Mouse (Mus musculus) stomach, embryonic 16.5 days (tissue): ENCODE data around the gene Gck. TPM values are rescaled to one million over a fixed set of nuclear protein-coding genes. Genes with fewer than 3 reads are reported as not detected.

Experiments used
- ATAC-seq: fragments of 200-750 bp; cut with Nextera tagmentation; 2 replicates; pipeline ENCODE4 v1.8.0; 2017; ENCODE audit warnings: moderate number of reproducible peaks, moderate TSS enrichment; ENCODE audit not compliant: insufficient read depth, low FRiP score
- H3K27ac ChIP-seq: fragments of 300-500 bp; sonication (generic); 2 replicates; pipeline ENCODE4 v1.5.1; 2014; ENCODE audit warnings: low read length
- H3K27me3 ChIP-seq: fragments of 300-500 bp; sonication (generic); 2 replicates; pipeline ENCODE4 v1.6.1; 2014; ENCODE audit warnings: low read length, control low read depth, mixed read lengths; ENCODE audit not compliant: control insufficient read depth, insufficient read depth
- H3K36me3 ChIP-seq: fragments of 300-500 bp; sonication (generic); 2 replicates; pipeline ENCODE4 v1.6.1; 2014; ENCODE audit warnings: low read length; ENCODE audit not compliant: control insufficient read depth, insufficient read depth
- H3K4me1 ChIP-seq: fragments of 300-500 bp; sonication (generic); 2 replicates; pipeline ENCODE4 v1.6.1; 2014; ENCODE audit warnings: low read length, control low read depth, mixed read lengths; ENCODE audit not compliant: control insufficient read depth, insufficient read depth
- H3K4me2 ChIP-seq: fragments of 300-500 bp; sonication (generic); 2 replicates; pipeline ENCODE4 v1.6.1; 2014; ENCODE audit warnings: low read depth, low read length, mixed read lengths
- H3K4me3 ChIP-seq: fragments of 300-500 bp; sonication (generic); replicated peaks from 2 replicates; pipeline ENCODE4 v1.5.1; 2014; ENCODE audit warnings: mild to moderate bottlenecking, low read length
- H3K9ac ChIP-seq: fragments of 300-500 bp; sonication (generic); 2 replicates; pipeline ENCODE4 v1.6.1; 2014; ENCODE audit warnings: low read length
- H3K9me3 ChIP-seq: fragments of 300-500 bp; sonication (generic); replicated peaks from 2 replicates; pipeline ENCODE4 v1.6.1; 2016; ENCODE audit warnings: low read length, control low read depth; ENCODE audit not compliant: control insufficient read depth
- WGBS: fragments of 180-500 bp; shearing (Covaris S2); extraction: QIAGEN DNeasy Blood & Tissue Kit; methylation state at CpG from one replicate; pipeline ENCODE4 v1.1.7; 2014; 5-methylcytosine and 5-hydroxymethylcytosine counted together
- polyA plus RNA-seq: library from polyadenylated mRNA; unstranded; fragments of >200 nt; fragmentation: Nextera tagmentation; extraction: Ambion mirVana; gene quantifications from 2 replicates; pipeline ENCODE4 v1.2.1, GENCODE M21; 2015

The Gck gene
- polyA plus RNA-seq, 1 experiment from 2014 or later: 3.5 TPM

DNA sequence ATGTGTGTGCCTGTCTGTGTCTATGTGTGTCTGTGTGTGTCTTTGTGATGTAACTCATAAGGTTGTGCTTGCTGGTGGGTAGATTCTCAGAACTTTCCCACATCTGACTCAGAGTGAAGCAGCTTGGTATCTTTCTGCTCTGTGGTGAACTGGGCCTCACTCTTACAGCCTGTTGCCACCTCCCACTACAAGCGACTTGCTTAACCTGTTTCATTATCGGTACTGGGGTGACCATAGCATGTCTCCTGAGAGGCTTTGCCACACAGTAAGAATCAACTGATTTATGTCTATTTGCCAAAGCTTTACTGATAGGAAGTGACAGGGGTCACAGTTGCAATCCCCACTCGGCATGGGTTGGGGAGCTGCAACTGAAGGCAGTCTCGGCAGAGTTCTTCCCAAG, 41.2 kb downstream of the Gck start:
- H3K27me3 ChIP-seq: no peaks in the 10 kb centered on the region
- no peaks in the 10 kb centered on the region for H3K36me3 ChIP-seq
- H3K4me2 ChIP-seq: no peak overlapping the region
- H3K9me3 ChIP-seq: no peaks in the 10 kb centered on the region
- H3K27ac ChIP-seq: peak overlapping the region; percentile 80
- no peaks in the 10 kb centered on the region for H3K4me1 ChIP-seq
- WGBS: 43% methylated on average over 4 of the region's 4 CpGs
- ATAC-seq: peak; percentile 76; the same call in 1 of the 2 replicates
- no peak overlapping the region for H3K4me3 ChIP-seq
- H3K9ac ChIP-seq: no peak overlapping the region

DNA sequence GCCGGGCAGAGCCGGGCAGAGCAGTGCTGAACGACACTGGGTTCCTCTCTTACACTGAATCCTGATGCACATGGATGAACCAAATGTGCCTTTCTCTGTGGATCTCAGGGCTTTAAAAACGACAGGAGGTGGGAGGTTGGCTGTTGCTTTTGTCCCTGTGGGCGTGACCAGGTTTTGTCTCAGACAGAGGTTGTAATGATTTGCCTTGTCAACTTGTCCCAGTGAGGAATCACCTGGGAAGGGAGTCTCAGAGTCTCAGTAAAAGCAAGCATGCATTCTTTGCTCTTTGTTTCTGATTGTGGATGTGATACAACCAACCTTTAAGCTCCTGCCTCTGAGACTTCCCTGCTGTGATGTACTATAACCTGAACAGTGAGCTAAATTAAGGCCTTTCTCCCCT, 42.8 kb downstream of the Gck start:
- no peak for ATAC-seq
- 53% methylated on average over 5 of the region's 5 CpGs for WGBS
- no peak overlapping the region for H3K4me2 ChIP-seq

DNA sequence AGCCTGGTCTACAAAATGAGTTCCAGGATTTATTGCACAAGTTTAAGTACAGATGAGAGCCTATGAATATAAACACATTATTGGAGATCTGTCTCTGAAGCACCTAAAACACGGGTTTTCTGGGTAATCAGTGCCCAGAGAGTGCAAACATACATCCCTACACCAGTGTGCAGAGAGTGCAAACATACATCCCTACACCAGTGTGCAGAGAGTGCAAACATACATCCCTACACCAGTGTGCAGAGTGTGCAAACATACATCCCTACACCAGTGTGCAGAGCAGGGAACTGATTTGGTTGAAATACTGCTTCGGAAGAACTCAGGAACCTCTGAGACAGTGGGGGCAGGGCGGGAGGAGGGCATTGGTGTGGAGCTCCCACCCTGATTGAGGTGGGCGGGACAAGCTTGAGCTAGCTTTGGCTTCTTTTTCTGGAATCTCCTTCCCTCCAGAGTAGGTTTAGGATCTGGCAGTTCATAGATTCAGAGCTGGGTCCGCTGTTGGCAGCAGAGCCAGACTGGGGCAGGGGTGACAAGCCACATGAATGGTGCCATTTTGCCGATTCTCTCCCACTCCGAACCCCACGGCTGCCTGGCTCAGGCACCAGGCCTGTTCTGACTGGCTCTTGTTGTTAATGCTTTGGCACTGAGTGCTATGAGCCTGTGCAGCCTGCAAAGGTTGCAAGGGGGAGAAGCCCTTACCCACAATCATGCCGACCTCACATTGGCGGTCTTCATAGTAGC, 43.9 kb downstream of the Gck start:
- H3K36me3 ChIP-seq: no peaks in the 10 kb centered on the region
- H3K27ac ChIP-seq: no peak overlapping the region
- H3K9me3 ChIP-seq: no peaks in the 10 kb centered on the region
- no peak overlapping the region for H3K4me3 ChIP-seq
- H3K4me1 ChIP-seq: peaks cover 14% of the 10 kb centered on the region; the same call in 1 of the 2 replicates
- H3K27me3 ChIP-seq: no peaks in the 10 kb centered on the region
- no peak overlapping the region for H3K9ac ChIP-seq
- no peak overlapping the region for H3K4me2 ChIP-seq
- WGBS: 75% methylated on average over 10 of the region's 10 CpGs
- ATAC-seq: no peak

More for the DNA sequence above, 42.8 kb downstream of the Gck start:
- H3K9ac ChIP-seq: no peak overlapping the region
- peaks cover 4% of the 10 kb centered on the region; the same call in 1 of the 2 replicates for H3K4me1 ChIP-seq
- no peak overlapping the region; the same call in 1 of the 2 replicates for H3K27ac ChIP-seq
- H3K36me3 ChIP-seq: no peaks in the 10 kb centered on the region
- no peak overlapping the region for H3K4me3 ChIP-seq
- no peaks in the 10 kb centered on the region for H3K9me3 ChIP-seq
- no peaks in the 10 kb centered on the region for H3K27me3 ChIP-seq

DNA sequence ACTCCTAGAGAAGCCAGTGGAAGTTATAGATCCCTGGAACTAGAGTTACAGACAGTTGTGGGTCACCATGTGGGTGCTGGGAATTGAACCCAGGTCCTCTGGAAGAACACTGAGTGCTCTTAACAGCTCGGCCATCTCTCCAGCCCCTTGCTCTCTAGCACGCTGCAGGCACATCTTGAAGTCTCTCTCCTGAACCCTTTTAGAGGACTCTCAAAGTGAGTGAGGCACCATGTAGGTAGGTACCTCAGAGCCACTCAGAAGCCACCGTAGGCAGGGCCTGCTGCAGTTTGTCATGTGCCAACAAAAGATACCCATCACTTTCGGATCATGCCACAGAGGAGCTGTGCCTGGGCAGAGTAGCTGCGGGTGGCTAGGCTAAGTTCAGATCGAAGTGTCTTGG, 45.0 kb downstream of the Gck start:
- no peaks in the 10 kb centered on the region for H3K36me3 ChIP-seq
- ATAC-seq: no peak
- WGBS: 89% methylated on average over 6 of the region's 6 CpGs
- no peaks in the 10 kb centered on the region for H3K27me3 ChIP-seq
- no peak overlapping the region for H3K27ac ChIP-seq
- no peak overlapping the region for H3K9ac ChIP-seq
- H3K4me3 ChIP-seq: no peak overlapping the region
- no peaks in the 10 kb centered on the region for H3K9me3 ChIP-seq
- peaks cover 15% of the 10 kb centered on the region; the same call in 1 of the 2 replicates for H3K4me1 ChIP-seq
- no peak overlapping the region for H3K4me2 ChIP-seq

DNA sequence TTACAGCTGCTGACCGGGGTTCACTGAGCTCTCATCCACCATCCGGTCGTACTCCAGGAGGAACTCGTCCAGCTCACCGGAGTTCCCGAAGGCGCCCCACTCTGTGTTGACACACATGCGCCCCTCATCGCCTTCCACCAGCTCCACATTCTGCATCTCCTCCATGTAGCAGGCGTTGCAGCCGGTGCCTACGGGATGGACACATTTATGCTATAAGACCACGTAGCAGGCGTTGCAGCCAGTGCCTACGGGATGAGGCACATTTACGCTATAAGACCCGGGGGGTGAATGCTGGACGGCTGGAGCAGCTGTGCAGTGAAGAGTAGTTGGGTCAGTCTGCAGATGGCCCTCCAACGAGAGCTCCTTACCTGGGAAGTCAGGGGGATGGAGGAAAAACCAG, 45.5 kb downstream of the Gck start:
- no peak for ATAC-seq
- H3K9ac ChIP-seq: no peak overlapping the region
- H3K36me3 ChIP-seq: no peaks in the 10 kb centered on the region
- H3K9me3 ChIP-seq: no peaks in the 10 kb centered on the region
- no peak overlapping the region for H3K4me3 ChIP-seq
- H3K4me2 ChIP-seq: no peak overlapping the region
- 73% methylated on average over 19 of the region's 19 CpGs for WGBS
- H3K4me1 ChIP-seq: peaks cover 15% of the 10 kb centered on the region; the same call in 1 of the 2 replicates
- H3K27me3 ChIP-seq: no peaks in the 10 kb centered on the region
- no peak overlapping the region for H3K27ac ChIP-seq

DNA sequence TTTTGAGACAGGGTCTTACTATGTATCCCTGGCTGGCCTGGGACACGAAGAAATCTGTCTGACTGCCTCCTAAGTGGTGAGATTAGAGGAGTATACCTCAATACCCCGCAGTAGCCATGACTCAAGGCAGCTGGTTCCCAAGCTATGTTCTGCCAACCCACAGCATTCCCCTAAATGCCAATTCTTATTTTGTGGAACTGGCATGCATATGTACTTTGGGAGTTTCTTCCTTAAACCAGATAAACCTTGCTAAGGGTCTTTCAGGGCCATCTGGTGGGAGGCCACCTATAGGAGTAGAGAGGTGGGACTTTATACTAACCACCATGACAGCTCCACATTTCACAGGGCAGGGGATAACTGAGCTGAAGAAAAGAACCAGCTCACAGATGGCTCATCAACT, 46.0 kb downstream of the Gck start:
- WGBS: 83% methylated on average over 2 of the region's 2 CpGs
- Histone ChIP-seq H3K27ac (no peak overlapping the region), H3K9ac (no peak overlapping the region), H3K4me3 (no peak overlapping the region), H3K4me1 (peaks cover 15% of the 10 kb centered on the region; the same call in 1 of the 2 replicates), H3K27me3 (no peaks in the 10 kb centered on the region), H3K9me3 (no peaks in the 10 kb centered on the region), H3K36me3 (no peaks in the 10 kb centered on the region), H3K4me2 (no peak overlapping the region)
- no peak for ATAC-seq

DNA sequence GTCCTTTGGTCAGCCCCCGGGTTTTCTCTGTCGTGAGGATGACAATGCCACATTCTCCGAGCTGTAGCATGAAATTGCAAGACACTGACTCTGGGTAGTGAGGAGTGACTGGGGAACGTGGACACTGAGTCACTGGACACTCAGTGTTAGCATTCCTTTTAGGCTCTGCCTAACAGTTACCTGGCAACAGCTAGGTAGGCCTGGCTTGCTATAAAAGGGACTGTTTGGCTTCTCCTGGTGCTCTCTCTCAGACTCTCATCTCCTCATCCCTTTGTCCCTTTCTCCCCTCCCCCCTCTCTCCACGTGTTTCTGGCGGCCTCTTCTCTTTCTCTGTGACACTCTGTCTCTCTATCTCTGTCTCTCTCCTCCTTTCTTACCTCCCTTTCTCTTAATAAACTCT, 47.5 kb downstream of the Gck start:
- Histone ChIP-seq H3K4me1 (peaks cover 25% of the 10 kb centered on the region), H3K9ac (peak overlapping the region; percentile 58), H3K9me3 (no peaks in the 10 kb centered on the region), H3K27ac (0 out of 2 replicates have a peak overlapping the region, but pooled peaks have one; percentile 24), H3K27me3 (no peaks in the 10 kb centered on the region), H3K4me3 (peak overlapping the region; percentile 39), H3K36me3 (no peaks in the 10 kb centered on the region), H3K4me2 (peak overlapping the region; percentile 56)
- WGBS: 18% methylated on average over 6 of the region's 6 CpGs
- ATAC-seq: peak; percentile 5; the same call in 1 of the 2 replicates

DNA sequence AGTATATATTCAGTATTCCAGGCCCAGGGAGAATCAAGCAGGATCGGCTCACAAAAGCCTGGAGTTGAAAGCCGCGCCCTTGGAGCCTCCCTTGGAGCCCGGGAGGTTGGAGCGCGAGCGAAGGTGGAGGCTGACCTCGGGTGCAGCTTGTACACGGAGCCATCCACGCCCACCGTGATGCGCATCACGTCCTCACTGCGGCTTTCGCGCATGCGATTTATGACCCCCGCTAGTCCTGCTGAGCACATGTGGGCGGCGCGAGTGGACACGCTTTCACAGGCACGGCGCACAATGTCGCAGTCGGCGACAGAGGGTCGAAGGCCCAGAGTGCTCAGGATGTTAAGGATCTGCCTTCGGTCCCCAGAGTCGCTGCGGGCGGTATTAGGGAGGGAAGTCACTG, 47.9 kb downstream of the Gck start:
- peak overlapping the region; percentile 56 for H3K4me2 ChIP-seq
- H3K36me3 ChIP-seq: no peaks in the 10 kb centered on the region
- 3% methylated on average over 32 of the region's 32 CpGs for WGBS
- ATAC-seq: peak; percentile 82; the same call in 1 of the 2 replicates
- H3K27me3 ChIP-seq: no peaks in the 10 kb centered on the region
- H3K9me3 ChIP-seq: no peaks in the 10 kb centered on the region
- H3K4me1 ChIP-seq: peaks cover 29% of the 10 kb centered on the region
- peak overlapping the region; percentile 58 for H3K9ac ChIP-seq
- peak overlapping the region; percentile 39 for H3K4me3 ChIP-seq
- peak overlapping the region; percentile 24; the same call in 1 of the 2 replicates for H3K27ac ChIP-seq

- peak overlapping the region; percentile 39 for H3K4me3 ChIP-seq
- no peaks in the 10 kb centered on the region for H3K9me3 ChIP-seq
- H3K4me1 ChIP-seq: peaks cover 29% of the 10 kb centered on the region
- 38% methylated on average over 3 of the region's 3 CpGs for WGBS
- no peaks in the 10 kb centered on the region for H3K36me3 ChIP-seq
- peak overlapping the region; percentile 58 for H3K9ac ChIP-seq
- ATAC-seq: no peak
- H3K4me2 ChIP-seq: peak overlapping the region; percentile 56
- peak overlapping the region; percentile 7; the same call in 1 of the 2 replicates for H3K27ac ChIP-seq
- H3K27me3 ChIP-seq: no peaks in the 10 kb centered on the region
Observed at GRCm38 (mm10) chr11:5901320-5901719, 48.6 kb downstream of the Gck start.
